Mouse (Mus musculus) MEL (cell line): ENCODE data around the gene Map3k3. TPM values are rescaled to one million over a fixed set of nuclear protein-coding genes. Genes with fewer than 3 reads are reported as not detected.
"Not testable (repeated sequence)": the region's sequence is repeated elsewhere in the genome, so short reads cannot be mapped to it uniquely, and the experiment has no call there.

Source experiments
- DNase-seq: peaks from one replicate; pipeline ENCODE4 v3.0.0; 2011; ENCODE audit warnings: low read depth, low spot score
- H3K27ac ChIP-seq: 2 replicates; pipeline ENCODE4 v1.5.1; 2012; ENCODE audit warnings: low read depth, mild to moderate bottlenecking, control low read depth, low read length, moderate library complexity; ENCODE audit not compliant: control insufficient read depth
- H3K27me3 ChIP-seq, 2 experiments: fragments of 150-350 bp in 1 of 2; sonication (generic) in 1 of 2; 2 replicates each; pipeline ENCODE4 v1.6.1; 2012; ENCODE audit warnings: low read length in 2 of 2, mild to moderate bottlenecking in 2 of 2, improper control_type of control experiment in 1 of 2, moderate library complexity in 1 of 2; ENCODE audit not compliant: insufficient read depth in 2 of 2, control insufficient read depth in 1 of 2
- H3K36me3 ChIP-seq, 2 experiments: 2 replicates each; pipeline ENCODE4 v1.6.1; 2012 to 2014; ENCODE audit warnings: low read length in 2 of 2, improper control_type of control experiment in 1 of 2, inconsistent platforms in 1 of 2, mild to moderate bottlenecking in 1 of 2; ENCODE audit not compliant: insufficient read depth in 2 of 2, control insufficient read depth in 1 of 2
- H3K4me1 ChIP-seq, 2 experiments: fragments of 150-350 bp in 1 of 2; sonication (generic) in 1 of 2; 2 replicates each; pipeline ENCODE4 v1.6.1; 2012; ENCODE audit warnings: low read length in 2 of 2, improper control_type of control experiment in 1 of 2, mild to moderate bottlenecking in 1 of 2; ENCODE audit not compliant: insufficient read depth in 2 of 2, control insufficient read depth in 1 of 2
- H3K4me3 ChIP-seq, 2 experiments: fragments of 150-350 bp in 1 of 2; sonication (generic) in 1 of 2; 2 replicates each; pipeline ENCODE4 v1.5.1; 2012; ENCODE audit warnings: low read depth in 2 of 2, low read length in 2 of 2, mild to moderate bottlenecking in 2 of 2, moderate library complexity in 2 of 2, control low read depth in 1 of 2, improper control_type of control experiment in 1 of 2; ENCODE audit not compliant: control insufficient read depth in 1 of 2, insufficient read depth in 1 of 2
- H3K79me2 ChIP-seq: 2 replicates; pipeline ENCODE4 v1.6.1; 2012; ENCODE audit warnings: mild to moderate bottlenecking, low read length, moderate library complexity; ENCODE audit not compliant: control insufficient read depth, poor library complexity, insufficient read depth
- H3K9ac ChIP-seq: 2 replicates; pipeline ENCODE4 v1.6.1; 2012; ENCODE audit warnings: low read depth, mild to moderate bottlenecking, control low read depth, low read length, moderate library complexity; ENCODE audit not compliant: control insufficient read depth, poor library complexity, severe bottlenecking
- H3K9me3 ChIP-seq: fragments of 150-350 bp; sonication (generic); replicated peaks from 2 replicates; pipeline ENCODE4 v1.6.1; 2012; ENCODE audit warnings: mild to moderate bottlenecking, low read length, improper control_type of control experiment, moderate library complexity; ENCODE audit not compliant: insufficient read depth
- BHLHE40 ChIP-seq: IDR thresholded peaks from 2 replicates; pipeline ENCODE4 v1.6.1; 2012; ENCODE audit warnings: low read depth, mild to moderate bottlenecking, inconsistent platforms, low read length, improper control_type of control experiment, borderline replicate concordance
- CHD1 ChIP-seq: IDR thresholded peaks from 2 replicates; pipeline ENCODE4 v1.6.1; 2012; ENCODE audit warnings: low read depth, mild to moderate bottlenecking, inconsistent platforms, low read length, improper control_type of control experiment
- CHD2 ChIP-seq: IDR thresholded peaks from 2 replicates; pipeline ENCODE4 v1.6.1; 2011; ENCODE audit warnings: low read length, improper control_type of control experiment
- CTCF ChIP-seq, 3 experiments: IDR thresholded peaks in 2 of 3; conservative IDR thresholded peaks in 1 of 3; 2 replicates each; pipeline ENCODE4 v1.5.1; 2011 to 2012; ENCODE audit warnings: low read length in 3 of 3, low read depth in 2 of 3, mild to moderate bottlenecking in 2 of 3, improper control_type of control experiment in 1 of 3, inconsistent platforms in 1 of 3, mixed read lengths in 1 of 3, moderate library complexity in 1 of 3; ENCODE audit not compliant: control insufficient read depth in 1 of 3, insufficient read depth in 1 of 3, poor library complexity in 1 of 3, severe bottlenecking in 1 of 3
- ELF1 ChIP-seq: IDR thresholded peaks from 2 replicates; pipeline ENCODE4 v1.6.1; 2014; ENCODE audit warnings: low read depth, mild to moderate bottlenecking, inconsistent platforms, low read length, improper control_type of control experiment, moderate library complexity
- ETS1 ChIP-seq: IDR thresholded peaks from 2 replicates; pipeline ENCODE4 v1.6.1; 2012; ENCODE audit warnings: low read depth, mild to moderate bottlenecking, inconsistent platforms, low read length, improper control_type of control experiment, moderate library complexity
- JUND ChIP-seq: IDR thresholded peaks from 2 replicates; pipeline ENCODE4 v1.6.1; 2011; ENCODE audit warnings: low read depth, mild to moderate bottlenecking, improper control_type of control experiment, low read length
- KAT2A ChIP-seq: conservative IDR thresholded peaks from 2 replicates; pipeline ENCODE4 v1.6.1; 2012; ENCODE audit warnings: low read depth, low read length, improper control_type of control experiment, inconsistent platforms
- MAFK ChIP-seq: IDR thresholded peaks from 2 replicates; pipeline ENCODE4 v1.6.1; 2011; ENCODE audit warnings: low read depth, mild to moderate bottlenecking, low read length, improper control_type of control experiment, borderline replicate concordance
- MAX ChIP-seq: IDR thresholded peaks from 2 replicates; pipeline ENCODE4 v1.6.1; 2011; ENCODE audit warnings: low read length, improper control_type of control experiment
- MEF2A ChIP-seq: IDR thresholded peaks from 2 replicates; pipeline ENCODE4 v1.6.1; 2014; ENCODE audit warnings: low read depth, mild to moderate bottlenecking, inconsistent platforms, low read length, improper control_type of control experiment; ENCODE audit not compliant: poor library complexity, insufficient replicate concordance, severe bottlenecking; ENCODE audit errors: extremely low read depth
- MYB ChIP-seq: IDR thresholded peaks from 2 replicates; pipeline ENCODE4 v1.6.1; 2011; ENCODE audit warnings: mild to moderate bottlenecking, low read depth, low read length, improper control_type of control experiment
- MYC ChIP-seq: IDR thresholded peaks from 2 replicates; pipeline ENCODE4 v1.6.1; 2011; ENCODE audit warnings: low read depth, mild to moderate bottlenecking, low read length, improper control_type of control experiment, moderate library complexity
- NELFE ChIP-seq: IDR thresholded peaks from 2 replicates; pipeline ENCODE4 v1.6.1; 2011; ENCODE audit warnings: low read depth, low read length, improper control_type of control experiment
- NRF1 ChIP-seq: IDR thresholded peaks from 2 replicates; pipeline ENCODE4 v1.6.1; 2014; ENCODE audit warnings: low read depth, mild to moderate bottlenecking, inconsistent platforms, low read length, improper control_type of control experiment, moderate library complexity; ENCODE audit not compliant: poor library complexity, insufficient read depth, severe bottlenecking
- POLR2A ChIP-seq, 2 experiments: IDR thresholded peaks; 2 replicates each; pipeline ENCODE4 v1.6.1; 2011 to 2012; ENCODE audit warnings: low read length in 2 of 2, mild to moderate bottlenecking in 2 of 2, control low read depth in 1 of 2, improper control_type of control experiment in 1 of 2, low read depth in 1 of 2, moderate library complexity in 1 of 2; ENCODE audit not compliant: control insufficient read depth in 1 of 2, insufficient read depth in 1 of 2, poor library complexity in 1 of 2
- POLR2AphosphoS2 ChIP-seq: IDR thresholded peaks from 2 replicates; pipeline ENCODE4 v1.6.1; 2011; ENCODE audit warnings: low read length, improper control_type of control experiment
- RCOR1 ChIP-seq: IDR thresholded peaks from 2 replicates; pipeline ENCODE4 v1.6.1; 2012; ENCODE audit warnings: low read depth, mild to moderate bottlenecking, inconsistent platforms, low read length, improper control_type of control experiment
- SIN3A ChIP-seq: IDR thresholded peaks from 2 replicates; pipeline ENCODE4 v1.6.1; 2012; ENCODE audit warnings: low read length, improper control_type of control experiment, inconsistent platforms
- TAL1 ChIP-seq: IDR thresholded peaks from 2 replicates; pipeline ENCODE4 v1.6.1; 2012; ENCODE audit warnings: mild to moderate bottlenecking, inconsistent platforms, low read length, moderate library complexity, mixed read lengths
- TBP ChIP-seq: IDR thresholded peaks from 2 replicates; pipeline ENCODE4 v1.8.0; 2011; ENCODE audit warnings: low read depth, low read length, improper control_type of control experiment
- UBTF ChIP-seq: IDR thresholded peaks from 2 replicates; pipeline ENCODE4 v1.6.1; 2012; ENCODE audit warnings: low read depth, mild to moderate bottlenecking, inconsistent platforms, low read length, improper control_type of control experiment, moderate library complexity, borderline replicate concordance; ENCODE audit not compliant: insufficient read depth
- ZKSCAN1 ChIP-seq: IDR thresholded peaks from 2 replicates; pipeline ENCODE4 v1.6.1; 2012; ENCODE audit warnings: low read depth, mild to moderate bottlenecking, inconsistent platforms, low read length, improper control_type of control experiment, moderate library complexity
- ZNF384 ChIP-seq: IDR thresholded peaks from 2 replicates; pipeline ENCODE4 v1.6.1; 2012; ENCODE audit warnings: low read depth, mild to moderate bottlenecking, inconsistent platforms, low read length, improper control_type of control experiment
- polyA plus RNA-seq, 2 experiments: library from polyadenylated mRNA; stranded (reverse) in 1 of 2; unstranded in 1 of 2; fragments of >175 nt in 1 of 2; fragments of >200 nt in 1 of 2; gene quantifications; 2 replicates each; pipeline versions ENCODE4 v1.2.1 to v1.2.4; 2012; ENCODE audit warnings: low replicate concordance in 2 of 2, low read depth in 1 of 2; ENCODE audit not compliant: insufficient read length in 2 of 2, insufficient read depth in 1 of 2, missing spikeins in 1 of 2
- total RNA-seq: library from RNA; depleted of rRNA; stranded (reverse); fragments of 300-350 nt; gene quantifications from 2 replicates; pipeline ENCODE4 v1.2.3, GENCODE M21; 2012

Gene Map3k3
- total and polyA plus RNA-seq, 3 experiments = 10.5 to 14.3 TPM; not detected in 1

GRCm38 (mm10) chr11:106125827-106126226 lies 41.4 kb downstream of the Map3k3 start:
- peaks cover 24 to 32% of the 10 kb centered on the region in 2 experiments for H3K4me1 ChIP-seq
- H3K4me3 ChIP-seq = no peak overlapping the region
- H3K9me3 ChIP-seq = no peaks in the 10 kb centered on the region
- no peak for TF ChIP-seq NELFE
- no peak for TF ChIP-seq MYB
- TF ChIP-seq MEF2A = no peak
- TF ChIP-seq CHD1 = no peak
- TF ChIP-seq POLR2A (IDR thresholded peaks at IDR 0.05; ENCODE audit: control insufficient read depth in 1 of 2, insufficient read depth in 1 of 2, low read depth in 1 of 2, low read length in 2 of 2, poor library complexity in 1 of 2) = no peak
- no peak for TF ChIP-seq KAT2A
- no peak for TF ChIP-seq ELF1
- TF ChIP-seq, all 39 proteins: peak for 0
- Histone ChIP-seq H3K79me2 (no peaks in the 10 kb centered on the region), H3K9ac (no peak overlapping the region), H3K27ac (no peak overlapping the region), H3K36me3 (peaks cover 0 to 37% of the 10 kb centered on the region in 2 experiments; a peak in 2 of 4 replicates), H3K27me3 (no peaks in the 10 kb centered on the region)
- DNase-seq = no peak

- not testable (repeated sequence) for H3K4me3 ChIP-seq, H3K27ac ChIP-seq, H3K27me3 ChIP-seq, H3K79me2 ChIP-seq, H3K9ac ChIP-seq, H3K9me3 ChIP-seq
- Histone ChIP-seq H3K4me1 (peaks cover 22 to 31% of the 10 kb centered on the region in 2 experiments), H3K36me3 (peaks cover 0 to 33% of the 10 kb centered on the region in 2 experiments; a peak in 2 of 4 replicates)
- TF ChIP-seq TBP = peak; percentile 94
- DNase-seq = peak; percentile 55
Measured at GRCm38 (mm10) chr11:106126727-106127373, 42.4 kb downstream of the Map3k3 start.

DNA sequence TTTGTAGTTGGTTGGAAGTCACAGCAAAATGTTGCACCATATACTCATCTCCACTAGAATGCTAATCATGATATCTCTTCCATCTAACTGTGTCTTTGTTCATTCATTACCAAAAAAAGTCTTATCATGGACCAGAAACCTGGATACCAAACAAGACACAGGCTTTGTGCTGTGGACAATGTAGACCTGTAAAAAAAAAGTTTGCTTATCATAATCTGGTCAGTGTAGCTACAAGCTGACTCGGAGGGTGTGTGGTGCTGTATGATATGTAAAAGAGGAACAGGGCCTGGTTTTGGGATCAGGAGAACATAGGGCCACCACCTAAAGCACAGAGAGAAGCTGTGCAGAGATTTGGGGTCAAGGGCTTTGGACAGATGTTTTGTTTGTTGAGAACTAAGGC lies 45.1 kb downstream of the Map3k3 start:
- Histone ChIP-seq H3K27ac (peak overlapping the region; percentile 48), H3K9me3 (no peaks in the 10 kb centered on the region), H3K4me3 (no peak overlapping the region), H3K36me3 (peaks cover 0 to 30% of the 10 kb centered on the region in 2 experiments; a peak in 2 of 4 replicates), H3K4me1 (peaks cover 18 to 19% of the 10 kb centered on the region in 2 experiments), H3K27me3 (no peaks in the 10 kb centered on the region), H3K9ac (no peak overlapping the region), H3K79me2 (no peaks in the 10 kb centered on the region)
- DNase-seq = peak; percentile 92
- TF ChIP-seq MEF2A (peak; percentile 68; the same call in 1 of the 2 replicates), KAT2A (no peak), TAL1 (peak; percentile 98), ZNF384 (peak; percentile 100), ZKSCAN1 (no peak; the same call in 1 of the 2 replicates), MAFK (peak; percentile 82; the same call in 1 of the 2 replicates), POLR2AphosphoS2 (no peak), NELFE (no peak), MYC (no peak), CHD2 (no peak), CHD1 (no peak), SIN3A (peak; percentile 86), ETS1 (peak; percentile 96), NRF1 (no peak), JUND (no peak), RCOR1 (peak; percentile 100), UBTF (no peak), CTCF (IDR thresholded peaks at IDR 0.05 in 2 of 3, conservative IDR thresholded peaks at IDR 0.05 in 1 of 3; ENCODE audit: control insufficient read depth in 1 of 3, insufficient read depth in 1 of 3, low read depth in 2 of 3, low read length in 3 of 3, poor library complexity in 1 of 3, severe bottlenecking in 1 of 3) (no peak), MAX (no peak), BHLHE40 (peak; percentile 41; the same call in 1 of the 2 replicates)
